Mouse (Mus musculus): Measurements from ENCODE around the gene Tmprss3. TPM values are rescaled to one million over a fixed set of nuclear protein-coding genes. Genes with fewer than 3 reads are reported as not detected.

The Tmprss3 gene
- total RNA-seq, 4 experiments from 2014 or later: not detected

DNA sequence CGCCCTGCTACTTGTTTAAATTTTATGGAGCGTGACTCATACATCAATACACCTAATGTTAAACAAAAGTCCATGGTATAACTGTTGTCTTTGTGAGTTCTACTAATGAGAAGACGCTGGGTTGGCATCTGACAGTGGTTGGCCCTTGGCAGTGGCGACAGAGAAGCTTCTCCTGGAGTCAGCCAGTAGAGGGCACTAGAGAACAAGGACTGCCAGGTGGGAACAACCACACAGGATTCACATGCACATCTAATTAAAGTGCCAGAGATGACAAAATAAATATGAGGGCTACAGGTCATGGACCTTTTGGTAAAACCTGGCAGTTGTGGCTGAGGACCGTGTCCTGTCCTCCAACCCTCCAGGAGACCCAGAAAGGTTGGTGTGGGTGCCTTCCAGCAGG lies 60.4 kb downstream of the Tmprss3 start:
- DNase-seq (ENCODE audit: low spot score in 2 of 2): no peak

DNA sequence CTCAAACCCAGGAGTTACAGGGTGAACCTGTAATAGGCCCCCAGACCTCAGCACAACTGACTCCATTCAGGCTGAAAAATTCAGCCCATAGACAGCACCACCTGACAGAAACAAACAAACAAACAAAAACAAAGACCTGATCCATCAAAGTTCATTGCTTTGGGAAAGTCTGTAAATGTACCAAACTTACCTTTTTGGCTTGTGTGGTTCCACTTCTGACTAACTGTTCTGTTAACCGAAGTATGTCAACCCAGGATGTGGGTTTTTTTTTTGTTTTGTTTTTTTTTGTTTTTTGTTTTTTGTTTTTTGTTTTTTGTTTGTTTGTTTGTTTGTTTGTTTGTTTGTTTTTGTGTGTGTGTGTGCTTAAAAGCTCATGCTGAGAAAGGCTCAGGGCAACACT lies 62.0 kb downstream of the Tmprss3 start:
- no peak for DNase-seq (ENCODE audit: low spot score in 2 of 2)

DNA sequence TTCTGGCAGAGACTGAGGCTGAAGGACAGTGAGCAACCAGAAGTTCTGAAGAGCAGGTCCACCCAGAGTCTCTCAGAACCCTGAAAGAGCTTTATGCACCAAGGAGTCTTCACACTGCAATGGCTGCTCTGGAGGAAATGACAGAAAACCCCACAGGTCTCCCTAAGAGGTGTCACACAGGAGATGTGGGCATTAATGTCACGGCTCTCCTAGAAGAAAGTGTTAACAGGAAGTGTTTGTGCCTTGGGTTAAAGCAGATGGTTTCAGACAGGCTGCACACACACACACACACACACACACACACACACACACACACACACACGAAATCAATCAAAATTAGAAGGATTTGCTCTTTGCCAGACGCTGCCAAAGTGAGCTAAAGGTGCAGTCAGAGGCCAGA lies 62.5 kb downstream of the Tmprss3 start:
- no peak for DNase-seq (ENCODE audit: low spot score in 2 of 2)

DNA sequence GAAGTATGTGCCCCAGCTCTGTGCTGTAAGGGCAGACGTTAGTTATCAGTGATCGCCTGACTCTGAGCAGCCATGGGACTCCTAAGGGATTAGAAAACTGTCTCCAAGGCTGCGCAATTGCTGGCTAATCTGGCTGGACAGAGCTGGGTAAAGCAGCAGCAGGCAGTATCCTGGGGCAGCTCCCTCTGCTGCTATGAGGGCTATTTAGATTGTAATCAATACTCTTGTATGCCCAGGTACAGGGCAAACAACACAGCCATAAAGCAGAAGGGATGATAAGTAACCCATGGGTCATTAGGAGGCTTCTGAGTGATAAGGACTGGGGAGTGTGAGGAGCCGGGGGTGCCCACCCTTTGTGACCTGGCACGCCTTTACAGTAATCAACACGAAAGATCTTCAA lies 63.9 kb downstream of the Tmprss3 start:
- no peak for DNase-seq (ENCODE audit: low spot score in 2 of 2)

DNA sequence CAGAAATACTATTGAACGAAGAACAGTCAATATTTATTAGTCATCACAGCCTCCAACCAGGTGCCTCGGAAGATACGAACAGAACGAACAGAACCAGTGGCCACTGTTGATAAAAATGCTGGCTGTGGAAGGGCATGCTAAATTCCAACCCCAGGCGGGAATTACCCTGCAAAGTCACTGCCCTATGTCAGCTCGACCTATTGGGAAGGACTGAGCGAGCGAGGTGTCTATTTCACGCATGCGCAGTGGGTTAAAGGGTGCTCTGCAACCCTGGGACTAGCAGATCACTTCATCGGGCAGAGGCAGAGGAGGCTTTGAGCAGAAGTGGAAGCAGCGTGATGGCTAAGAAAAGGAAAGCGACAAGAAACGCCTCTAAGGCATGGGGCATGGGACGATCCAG lies 65.0 kb downstream of the Tmprss3 start:
- no peak for DNase-seq (ENCODE audit: low spot score in 2 of 2)

DNA sequence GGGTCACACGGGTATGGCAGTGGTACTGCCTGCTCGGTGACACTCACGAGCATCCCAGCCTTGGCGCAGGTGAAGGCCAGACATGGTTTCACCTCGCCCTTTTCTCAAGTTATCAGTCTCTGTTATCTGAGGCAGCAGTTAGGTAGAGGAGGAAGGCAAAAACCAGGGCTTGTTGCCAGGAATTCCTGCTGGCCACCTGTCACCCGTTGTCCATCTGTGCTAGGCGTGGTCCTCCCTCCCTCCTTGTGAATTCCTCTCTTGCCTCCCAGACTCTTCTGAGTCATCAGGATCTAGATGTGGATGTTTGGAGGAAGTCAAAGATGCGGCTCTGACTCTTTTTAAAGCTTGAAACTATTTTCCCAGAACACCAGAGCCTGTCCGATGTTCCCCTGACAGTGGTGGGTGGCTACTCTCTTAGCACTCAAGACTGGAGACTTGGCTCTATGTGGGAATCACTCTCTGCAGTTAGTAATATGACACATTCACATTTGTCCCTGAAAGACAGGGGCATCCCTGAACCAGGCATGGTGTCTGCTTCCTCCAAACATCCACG lies 67.4 kb downstream of the Tmprss3 start:
- DNase-seq (ENCODE audit: low spot score in 2 of 2): no peak

DNA sequence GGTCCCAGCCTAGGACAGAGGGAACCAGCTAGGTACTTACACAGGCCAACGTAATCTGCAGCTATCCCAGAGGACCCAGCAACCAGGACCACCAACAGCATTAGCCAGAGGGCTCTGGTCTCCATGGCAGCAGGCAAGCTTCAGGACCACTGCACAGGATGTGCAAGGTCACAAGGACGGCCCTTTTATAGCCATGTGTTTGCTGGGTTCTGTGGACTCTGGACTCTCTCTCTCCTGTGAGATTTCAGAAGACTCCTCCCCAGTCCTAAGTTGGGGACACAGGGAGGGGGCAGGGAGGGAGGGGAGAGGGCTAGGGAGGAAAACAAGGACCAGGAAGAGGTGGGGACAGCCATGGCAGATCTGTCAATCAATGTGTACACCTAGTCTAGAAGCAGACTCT lies 69.3 kb downstream of the Tmprss3 start, which contains the start of gene Tff3:
Tff3 (minus strand) TSS at position 195 of the 400 bp plus-strand sequence.
- no peak for DNase-seq (ENCODE audit: low spot score in 2 of 2)

Other genes starting within 250 kb of the Tmprss3 start
- gene Umodl1, start 244.3 kb downstream of the Tmprss3 start, total RNA-seq (2022): not detected
- gene Abcg1, start 141.3 kb downstream of the Tmprss3 start, total RNA-seq (2022): 1 to 10 TPM; 1.2 to 1.8 (median 1.5) TPM
- not detected for gene Tff3, start 69.3 kb downstream of the Tmprss3 start, total RNA-seq (2022)
- not detected for gene Tff2, start 54.7 kb downstream of the Tmprss3 start, total RNA-seq (2022)
- gene Tff1, start 33.7 kb downstream of the Tmprss3 start, total RNA-seq (2022): not detected
- not detected for gene Ubash3a, start 8.9 kb upstream of the Tmprss3 start, total RNA-seq (2022)
- gene Rsph1, start 78.4 kb upstream of the Tmprss3 start, total RNA-seq (2022): 1 to 10 TPM; 1.8 to 8.3 (median 4.9) TPM
- gene Slc37a1, start 87.8 kb upstream of the Tmprss3 start, total RNA-seq (2022): 1 to 10 TPM; 2.4 to 4.6 (median 3.0) TPM
- gene Pde9a, start 187.2 kb upstream of the Tmprss3 start, total RNA-seq (2022): 1 to 10 TPM; 1.3 to 2.9 (median 2.1) TPM